Mouse (Mus musculus): Measurements from ENCODE around the gene Ccdc121.
A peak's percentile ranks its signal among the peaks of the same experiment; 100 is the strongest.

Gene Ccdc121

GRCm38 (mm10) chr1:181505367-181505766 is 5.9 kb downstream of the Ccdc121 start:
- DNase-seq, result no peak

DNA sequence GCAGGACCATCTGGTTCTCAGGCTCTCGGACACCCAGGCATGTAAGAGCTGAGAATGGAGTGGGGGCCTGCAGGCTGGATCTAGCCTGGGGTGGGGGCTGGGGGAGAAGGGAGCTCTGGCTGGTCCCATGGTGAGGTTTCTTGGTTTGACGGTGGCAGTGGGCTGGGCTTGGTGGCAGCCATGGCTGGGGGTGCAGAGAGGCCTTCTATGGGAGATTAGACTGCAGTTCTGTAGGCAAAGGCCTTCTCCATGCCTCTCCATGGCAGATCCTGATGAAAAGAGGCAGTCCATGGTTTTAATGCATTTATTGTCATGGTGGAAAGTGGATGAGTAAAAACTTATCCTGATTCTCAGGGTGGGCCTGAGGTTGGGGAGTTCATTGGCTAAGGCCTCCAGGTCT is 7.8 kb downstream of the Ccdc121 start:
- no peak for DNase-seq

DNA sequence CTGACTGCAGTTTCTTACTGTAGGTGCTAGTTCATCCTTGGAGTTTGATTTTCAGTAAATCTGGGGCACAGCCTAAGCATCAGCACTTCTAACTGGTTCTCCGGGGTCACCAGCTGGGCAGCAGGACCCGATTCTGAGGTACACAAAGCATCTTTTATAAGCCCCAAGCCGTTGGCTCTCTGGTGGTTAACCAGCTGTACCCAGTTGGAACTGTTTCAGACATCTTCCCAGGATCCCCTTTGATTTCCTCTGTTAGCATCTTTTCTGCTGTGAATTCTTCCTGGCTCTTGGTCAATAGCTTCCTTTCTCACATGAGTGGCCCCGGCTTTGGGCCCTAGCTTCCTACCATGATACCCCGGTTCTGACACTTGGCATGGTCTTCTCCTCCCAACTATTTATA is 26.6 kb downstream of the Ccdc121 start:
- DNase-seq, result peak; percentile 53

GRCm38 (mm10) chr1:181476557-181476956 is 34.7 kb downstream of the Ccdc121 start:
- no peak for DNase-seq

DNA sequence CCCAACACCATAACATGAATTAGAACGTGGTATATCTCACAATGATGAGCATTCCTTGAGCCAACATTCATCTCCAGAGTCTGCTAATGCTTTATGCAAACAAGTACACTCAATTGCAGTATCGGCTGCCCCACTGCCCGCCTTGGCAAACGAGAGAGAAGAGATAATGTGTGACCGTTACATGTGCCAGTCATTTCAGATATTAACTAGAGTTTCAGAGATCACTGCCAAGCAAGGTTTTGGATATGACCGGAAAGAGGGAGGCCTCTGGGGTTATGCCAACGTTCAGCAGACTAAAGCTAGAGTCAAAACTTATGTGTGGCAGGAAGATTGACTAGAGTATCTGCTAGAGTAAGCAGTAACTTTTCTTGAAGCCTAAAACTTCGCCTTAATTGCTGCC is 35.1 kb downstream of the Ccdc121 start:
- DNase-seq, result no peak

DNA sequence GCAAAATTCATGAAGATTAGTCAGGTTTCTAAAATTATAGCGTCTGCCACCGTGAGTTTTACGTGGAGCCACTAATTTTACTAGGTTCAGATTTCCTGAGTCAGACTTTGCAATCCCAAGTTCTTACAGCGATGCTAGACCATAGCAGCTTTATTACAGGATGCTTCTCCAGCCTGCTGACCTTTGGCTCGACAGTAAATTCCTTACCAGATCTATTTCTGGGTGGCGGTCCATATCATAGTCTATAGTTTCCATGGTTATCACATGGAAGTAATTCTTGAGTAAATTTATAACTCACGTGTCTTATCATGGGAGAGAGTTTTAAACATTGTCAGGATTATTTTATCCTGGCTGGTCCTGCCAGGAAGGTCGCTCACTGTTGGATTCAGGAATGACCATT is 41.8 kb downstream of the Ccdc121 start:
- DNase-seq, result no peak

DNA sequence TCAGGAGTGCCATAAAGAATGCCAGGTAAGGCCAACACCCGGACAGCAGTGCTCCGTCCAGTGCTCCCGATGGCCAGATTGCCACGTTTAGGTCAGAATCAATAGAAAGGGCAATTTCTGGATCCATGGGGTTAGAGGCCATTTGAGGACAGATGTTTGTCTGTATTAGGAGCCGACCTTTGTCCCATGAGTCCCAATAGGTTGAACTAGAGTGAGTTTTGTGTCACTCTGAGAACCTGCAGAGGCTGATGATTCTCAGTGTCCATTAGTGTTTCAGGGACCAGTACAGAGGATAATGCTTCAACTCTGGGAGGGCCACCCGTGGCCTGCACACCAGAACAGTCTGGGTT is 44.0 kb downstream of the Ccdc121 start:
- no peak for DNase-seq

- DNase-seq, result peak; percentile 50
Measured at GRCm38 (mm10) chr1:181466601-181467320, 44.5 kb downstream of the Ccdc121 start.

DNA sequence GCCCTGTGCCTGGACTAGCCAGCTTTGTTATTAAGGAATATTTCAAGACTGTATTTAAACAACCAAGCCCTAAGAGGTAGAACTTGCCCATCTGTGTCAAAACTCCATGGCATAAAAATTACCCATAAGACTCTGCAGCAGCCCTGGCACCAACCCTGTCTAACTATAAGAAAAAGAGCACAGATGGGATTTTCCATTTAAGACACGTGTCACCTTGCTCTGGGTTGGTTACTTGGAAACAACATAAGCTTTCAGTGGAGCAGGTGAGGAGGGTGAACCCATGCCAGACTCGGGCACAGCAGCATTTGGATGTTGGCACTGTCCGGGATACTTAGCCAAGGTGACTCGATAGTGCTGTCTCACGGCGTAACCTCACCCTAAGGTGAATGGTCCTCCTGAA is 45.2 kb downstream of the Ccdc121 start:
- DNase-seq, result no peak

GRCm38 (mm10) chr1:181465027-181465426 is 46.2 kb downstream of the Ccdc121 start:
- DNase-seq, result peak; percentile 58

DNA sequence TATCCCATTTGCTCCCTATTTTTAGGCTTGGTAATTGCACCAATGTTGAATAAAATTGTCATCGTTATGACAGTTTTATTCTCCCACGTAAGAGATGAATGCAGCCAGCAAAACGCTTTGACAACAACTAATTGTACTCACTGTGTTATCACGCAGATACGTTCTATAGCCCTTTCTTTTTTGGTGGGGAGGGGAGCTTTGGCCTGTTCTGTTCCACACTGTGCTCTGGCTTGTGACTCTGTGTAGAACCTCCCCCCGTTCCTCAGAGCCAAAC is 48.4 kb downstream of the Ccdc121 start:
- no peak for DNase-seq

DNA sequence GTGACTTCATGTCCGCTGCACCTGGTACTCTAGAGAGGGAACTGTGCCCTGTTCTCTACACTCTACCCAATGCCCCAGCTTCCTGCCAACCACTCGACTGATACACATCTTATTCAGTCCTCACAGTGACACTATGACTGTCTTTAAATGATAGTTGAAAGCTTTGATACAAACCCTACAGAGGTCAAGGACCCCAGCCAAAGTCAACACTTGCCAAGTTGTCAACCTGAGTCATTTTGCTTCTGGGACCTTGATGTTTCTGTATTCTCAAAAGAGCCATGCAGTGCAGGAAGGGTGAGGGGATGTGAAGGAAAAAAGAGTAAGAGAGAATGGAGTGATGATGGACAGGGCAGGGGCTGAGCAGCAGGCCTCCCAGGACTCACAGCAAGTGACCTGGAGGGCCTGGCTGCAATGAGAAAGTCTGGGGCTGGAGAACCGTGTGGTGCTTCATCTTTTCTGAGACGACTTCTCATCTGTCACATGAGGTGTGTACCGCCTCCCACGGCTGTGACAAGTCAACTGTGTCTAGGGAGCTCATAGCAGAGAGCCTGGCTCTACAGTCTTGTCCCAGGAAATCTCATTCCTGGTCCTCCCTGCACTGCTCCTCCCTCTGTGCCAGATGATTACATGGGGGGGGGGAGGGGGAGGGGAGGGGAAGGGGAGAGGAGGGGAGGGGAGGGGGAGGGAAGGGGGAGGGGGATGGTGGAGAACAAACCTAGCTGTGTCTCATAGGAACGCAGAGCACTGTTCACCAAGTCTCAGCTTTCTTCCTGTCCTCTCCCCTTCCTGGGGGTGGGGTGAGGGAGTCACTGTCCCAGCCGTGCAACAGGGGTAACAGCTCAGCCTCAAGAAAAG is 49.0 kb downstream of the Ccdc121 start:
- DNase-seq, result no peak

DNA sequence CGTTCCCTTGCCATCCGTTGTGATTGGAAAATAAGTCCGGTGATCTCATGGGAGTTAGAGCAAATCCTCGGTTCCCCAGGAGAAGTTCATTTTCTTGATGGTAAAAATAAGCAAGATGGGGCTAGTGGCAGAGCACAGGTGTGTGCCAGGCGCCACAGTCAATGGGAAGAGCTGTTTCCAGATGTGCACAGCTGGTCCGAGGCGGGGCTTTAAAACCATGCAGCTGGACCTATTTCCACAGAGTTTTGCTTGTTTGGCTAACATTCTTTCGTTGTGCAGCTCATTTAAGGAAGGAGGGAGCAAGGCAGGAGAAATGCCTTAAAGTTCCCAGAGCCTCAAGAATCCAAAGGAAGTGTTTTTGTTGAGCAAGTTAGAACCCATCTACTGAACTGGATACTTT is 49.8 kb downstream of the Ccdc121 start:
- no peak for DNase-seq

DNA sequence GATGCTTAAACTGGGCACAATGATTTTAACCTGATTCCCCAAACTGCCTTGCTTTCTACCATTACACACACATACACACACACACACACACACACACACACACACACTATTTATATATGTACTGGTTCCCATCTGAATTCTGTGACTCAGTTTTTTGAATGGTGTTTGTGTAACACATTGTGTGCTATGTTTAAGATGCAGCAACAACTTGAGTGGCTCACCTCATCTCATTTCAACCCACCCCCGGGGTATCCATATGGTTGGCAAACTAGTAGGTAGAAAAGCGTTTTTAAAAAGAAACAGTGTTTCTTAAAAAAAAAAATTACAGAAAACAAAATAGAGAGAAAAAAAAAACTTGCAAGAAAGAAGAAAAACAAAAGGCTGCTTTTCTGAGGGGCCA is 51.0 kb downstream of the Ccdc121 start:
- no peak for DNase-seq
